Mouse (Mus musculus) heart, embryonic 15.5 days (tissue): ENCODE data around the gene Topaz1. TPM values are rescaled to one million over a fixed set of nuclear protein-coding genes. Genes with fewer than 3 reads are reported as not detected.
"Not testable (repeated sequence)": the region's sequence is repeated elsewhere in the genome, so short reads cannot be mapped to it uniquely, and the experiment has no call there.

ENCODE experiments used
- ATAC-seq: fragments of 200-750 bp; cut with Nextera tagmentation; replicated peaks from 2 replicates; pipeline ENCODE4 v1.8.0; 2017; ENCODE audit warnings: low read depth, moderate TSS enrichment; ENCODE audit not compliant: insufficient number of reproducible peaks, insufficient read depth, low FRiP score
- H3K27ac ChIP-seq: fragments of 300-500 bp; sonication (generic); 2 replicates; pipeline ENCODE4 v1.5.1; 2015; ENCODE audit warnings: mild to moderate bottlenecking, inconsistent platforms
- H3K27me3 ChIP-seq: fragments of 300-500 bp; sonication (generic); 2 replicates; pipeline ENCODE4 v1.6.1; 2015; ENCODE audit warnings: inconsistent platforms
- H3K36me3 ChIP-seq: fragments of 300-500 bp; sonication (generic); 2 replicates; pipeline ENCODE4 v1.6.1; 2015; ENCODE audit warnings: mild to moderate bottlenecking, inconsistent platforms
- H3K4me1 ChIP-seq: fragments of 300-500 bp; sonication (generic); replicated peaks from 2 replicates; pipeline ENCODE4 v1.6.1; 2015; ENCODE audit warnings: inconsistent platforms
- H3K4me2 ChIP-seq: fragments of 300-500 bp; sonication (generic); 2 replicates; pipeline ENCODE4 v1.6.1; 2015; ENCODE audit warnings: inconsistent platforms, mild to moderate bottlenecking, moderate library complexity
- H3K4me3 ChIP-seq: fragments of 300-500 bp; sonication (generic); 2 replicates; pipeline ENCODE4 v1.5.1; 2015; ENCODE audit warnings: mild to moderate bottlenecking, inconsistent platforms
- H3K9ac ChIP-seq: fragments of 300-500 bp; sonication (generic); 2 replicates; pipeline ENCODE4 v1.6.1; 2015; ENCODE audit warnings: mild to moderate bottlenecking, inconsistent platforms
- H3K9me3 ChIP-seq: fragments of 300-500 bp; sonication (generic); replicated peaks from 2 replicates; pipeline ENCODE4 v1.6.1; 2016; ENCODE audit warnings: inconsistent platforms
- WGBS: fragments of 180-500 bp; shearing (Covaris S2); methylation state at CpG from one replicate; pipeline ENCODE4 v1.1.7; 2015; ENCODE audit warnings: mixed read lengths; 5-methylcytosine and 5-hydroxymethylcytosine counted together
- polyA plus RNA-seq: library from polyadenylated mRNA; unstranded; fragments of >200 nt; fragmentation: Nextera tagmentation; extraction: Ambion mirVana; gene quantifications from 2 replicates; pipeline ENCODE4 v1.2.1, GENCODE M21; 2015

Gene Topaz1
- polyA plus RNA-seq, 1 experiment from 2014 or later, result 0.05 TPM

DNA sequence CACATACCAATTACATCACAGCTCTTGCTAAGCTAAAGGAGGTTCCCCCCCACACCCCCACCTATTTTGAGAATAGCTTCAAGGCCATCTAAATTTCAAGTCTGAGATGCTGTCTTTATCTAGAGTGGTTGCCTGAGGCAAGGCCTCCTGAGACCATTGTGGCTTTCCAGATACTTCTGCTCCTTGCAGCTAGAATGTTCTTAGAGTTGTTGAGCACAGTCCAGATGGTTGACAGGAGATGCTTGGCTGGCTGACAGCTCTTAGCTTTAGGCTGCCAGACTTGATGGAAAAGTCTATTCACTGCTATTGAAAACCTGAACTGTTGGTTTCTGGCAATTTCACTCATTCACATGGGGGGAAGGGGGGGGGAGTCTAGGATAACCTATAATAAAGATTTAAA, 99.0 kb downstream of the Topaz1 start:
- Histone ChIP-seq H3K27ac (no peak overlapping the region), H3K4me1 (no peaks in the 10 kb centered on the region), H3K27me3 (no peaks in the 10 kb centered on the region), H3K9ac (no peak overlapping the region), H3K4me3 (no peak overlapping the region), H3K9me3 (no peaks in the 10 kb centered on the region), H3K36me3 (peaks cover 29% of the 10 kb centered on the region), H3K4me2 (no peak overlapping the region)
- ATAC-seq, result no peak

- not testable (repeated sequence) for H3K4me3 ChIP-seq, H3K27ac ChIP-seq, H3K27me3 ChIP-seq, H3K4me1 ChIP-seq, ATAC-seq, H3K9me3 ChIP-seq, H3K9ac ChIP-seq, H3K4me2 ChIP-seq
- H3K36me3 ChIP-seq, result peaks cover 46% of the 10 kb centered on the region
- 63% methylated on average over 8 of the region's 8 CpGs for whole genome bisulfite sequencing
These were observed 100.7 kb downstream of the Topaz1 start for GRCm38 (mm10) chr9:122847811-122848311.

Other genes starting within 250 kb of the Topaz1 start
- 5.3 and 6.1 TPM in 2 replicates for gene Tcaim, start 58.2 kb downstream of the Topaz1 start, polyA plus RNA-seq
- 0.29 and 0.42 TPM in 2 replicates for gene Gm35549, start 96.7 kb downstream of the Topaz1 start, polyA plus RNA-seq
- 33.1 and 41.2 TPM in 2 replicates for gene Zfp445, start 118.7 kb downstream of the Topaz1 start, polyA plus RNA-seq
- 1.9 and 2.6 TPM in 2 replicates for gene Zkscan7, start 138.3 kb downstream of the Topaz1 start, polyA plus RNA-seq
- 9.4 and 9.6 TPM in 2 replicates for gene Zfp105, start 175.7 kb downstream of the Topaz1 start, polyA plus RNA-seq
- 18.7 and 23.7 TPM in 2 replicates for gene 1110059G10Rik, start 203.7 kb downstream of the Topaz1 start, polyA plus RNA-seq
- 23.8 and 31.2 TPM in 2 replicates for gene Kif15, start 203.7 kb downstream of the Topaz1 start, polyA plus RNA-seq